Mouse (Mus musculus): ENCODE data around the gene Ctbp2.

- TF ChIP-seq CTCF (IDR thresholded peaks at IDR 0.05; ENCODE audit: low read depth) (no peak), EP300 (IDR thresholded peaks at IDR 0.05; ENCODE audit: low read depth) (no peak)
Measured at GRCm38 (mm10) chr7:133112351-133112831, 11.8 kb downstream of the Ctbp2 start.
